Mouse (Mus musculus) liver, embryonic 15.5 days (tissue): ENCODE data around the gene Med9. TPM values are rescaled to one million over a fixed set of nuclear protein-coding genes. Genes with fewer than 3 reads are reported as not detected.
"Not testable (repeated sequence)": the region's sequence is repeated elsewhere in the genome, so short reads cannot be mapped to it uniquely, and the experiment has no call there.

Experiments used
- ATAC-seq: fragments of 200-750 bp; cut with Nextera tagmentation; 2 replicates; pipeline ENCODE4 v1.8.0; 2017; ENCODE audit warnings: moderate number of reproducible peaks, mild to moderate bottlenecking, moderate library complexity; ENCODE audit not compliant: insufficient read depth
- H3K27ac ChIP-seq: fragments of 300-500 bp; sonication (generic); replicated peaks from 2 replicates; pipeline ENCODE4 v1.5.1; 2015; ENCODE audit warnings: mild to moderate bottlenecking, inconsistent platforms
- H3K27me3 ChIP-seq: fragments of 300-500 bp; sonication (generic); 2 replicates; pipeline ENCODE4 v1.6.1; 2015; ENCODE audit warnings: mild to moderate bottlenecking, inconsistent platforms
- H3K36me3 ChIP-seq: fragments of 300-500 bp; sonication (generic); replicated peaks from 2 replicates; pipeline ENCODE4 v1.6.1; 2015; ENCODE audit warnings: moderate library complexity, mild to moderate bottlenecking, inconsistent platforms
- H3K4me1 ChIP-seq: fragments of 300-500 bp; sonication (generic); replicated peaks from 2 replicates; pipeline ENCODE4 v1.6.1; 2015; ENCODE audit warnings: inconsistent platforms
- H3K4me2 ChIP-seq: fragments of 300-500 bp; sonication (generic); 2 replicates; pipeline ENCODE4 v1.6.1; 2015; ENCODE audit warnings: moderate library complexity, mild to moderate bottlenecking, inconsistent platforms
- H3K4me3 ChIP-seq: fragments of 300-500 bp; sonication (generic); replicated peaks from 2 replicates; pipeline ENCODE4 v1.5.1; 2015; ENCODE audit warnings: mild to moderate bottlenecking, inconsistent platforms
- H3K9ac ChIP-seq: fragments of 300-500 bp; sonication (generic); 2 replicates; pipeline ENCODE4 v1.6.1; 2015; ENCODE audit warnings: moderate library complexity, mild to moderate bottlenecking, inconsistent platforms
- H3K9me3 ChIP-seq: fragments of 300-500 bp; sonication (generic); replicated peaks from 2 replicates; pipeline ENCODE4 v1.6.1; 2016; ENCODE audit warnings: inconsistent platforms
- WGBS: fragments of 180-500 bp; shearing (Covaris S2); methylation state at CpG from one replicate; pipeline ENCODE4 v1.1.7; 2015; ENCODE audit warnings: mixed read lengths; ENCODE audit not compliant: insufficient replicate concordance; 5-methylcytosine and 5-hydroxymethylcytosine counted together
- polyA plus RNA-seq: library from polyadenylated mRNA; unstranded; fragments of >200 nt; fragmentation: Nextera tagmentation; extraction: Ambion mirVana; gene quantifications from 2 replicates; pipeline ENCODE4 v1.2.1, GENCODE M21; 2015

Gene Med9
- polyA plus RNA-seq, 1 experiment from 2014 or later: 19.6 TPM

DNA sequence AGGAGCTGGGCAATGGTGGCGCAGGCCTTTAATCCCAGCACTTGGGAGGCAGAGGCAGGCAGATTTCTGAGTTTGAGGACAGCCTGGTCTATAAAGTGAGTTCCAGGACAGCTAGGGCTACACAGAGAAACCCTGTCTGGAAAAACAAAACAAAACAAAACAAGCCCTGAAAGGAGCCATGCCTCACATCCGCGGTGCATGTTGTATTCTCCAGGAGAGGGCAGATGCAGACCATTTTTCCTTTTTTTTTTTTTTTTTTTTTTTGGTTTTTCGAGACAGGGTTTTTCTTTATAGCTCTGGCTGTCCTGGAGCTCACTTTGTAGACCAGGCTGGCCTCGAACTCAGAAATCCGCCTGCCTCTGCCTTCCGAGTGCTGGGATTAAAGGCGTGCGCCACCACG is 3.2 kb upstream of the Med9 start:
- not testable (repeated sequence) for H3K36me3 ChIP-seq, ATAC-seq, H3K4me2 ChIP-seq, H3K9me3 ChIP-seq, H3K27ac ChIP-seq, H3K9ac ChIP-seq, H3K27me3 ChIP-seq, H3K4me3 ChIP-seq
- peaks cover 53% of the 10 kb centered on the region for H3K4me1 ChIP-seq
- WGBS: 80% methylated on average over 10 of the region's 10 CpGs

- H3K9me3 ChIP-seq: no peaks in the 10 kb centered on the region
- H3K36me3 ChIP-seq: 0 out of 2 replicates have a peak, but pooled peaks cover 6% of the 10 kb centered on the region
- 1% methylated on average over 16 of the region's 16 CpGs for WGBS
- peak overlapping the region; percentile 91 for H3K4me3 ChIP-seq
- H3K4me1 ChIP-seq: peaks cover 35% of the 10 kb centered on the region
- peak overlapping the region; percentile 74 for H3K27ac ChIP-seq
- H3K9ac ChIP-seq: peak overlapping the region; percentile 95
- H3K27me3 ChIP-seq: no peaks in the 10 kb centered on the region
- peak; percentile 70 for ATAC-seq
- peak overlapping the region; percentile 86 for H3K4me2 ChIP-seq
Measured at GRCm38 (mm10) chr11:59948401-59948767, 378 bp downstream of the Med9 start.

- Histone ChIP-seq H3K27ac (no peak overlapping the region), H3K27me3 (no peaks in the 10 kb centered on the region), H3K4me2 (no peak overlapping the region), H3K4me3 (no peak overlapping the region), H3K4me1 (peaks cover 23% of the 10 kb centered on the region), H3K36me3 (peaks cover 12% of the 10 kb centered on the region), H3K9ac (no peak overlapping the region), H3K9me3 (no peaks in the 10 kb centered on the region)
- no peak for ATAC-seq
- WGBS: 85% methylated on average over 14 of the region's 14 CpGs
Measured at GRCm38 (mm10) chr11:59952892-59953291, 4.9 kb downstream of the Med9 start.

- no peak overlapping the region for H3K27ac ChIP-seq
- H3K9me3 ChIP-seq: no peaks in the 10 kb centered on the region
- peaks cover 5% of the 10 kb centered on the region; the same call in 1 of the 2 replicates for H3K4me1 ChIP-seq
- WGBS: 80% methylated on average over 6 of the region's 6 CpGs
- peaks cover 21% of the 10 kb centered on the region for H3K36me3 ChIP-seq
- ATAC-seq: no peak
- H3K9ac ChIP-seq: no peak overlapping the region
- H3K4me2 ChIP-seq: no peak overlapping the region
- H3K4me3 ChIP-seq: no peak overlapping the region
- no peaks in the 10 kb centered on the region for H3K27me3 ChIP-seq
Measured at GRCm38 (mm10) chr11:59956749-59957148, 8.7 kb downstream of the Med9 start.

GRCm38 (mm10) chr11:59959453-59959852 is 11.4 kb downstream of the Med9 start:
- Histone ChIP-seq H3K36me3 (peaks cover 27% of the 10 kb centered on the region), H3K9me3 (no peaks in the 10 kb centered on the region), H3K4me3 (no peak overlapping the region), H3K27ac (no peak overlapping the region), H3K9ac (no peak overlapping the region), H3K4me1 (peaks cover 15% of the 10 kb centered on the region), H3K4me2 (no peak overlapping the region), H3K27me3 (peaks cover 23% of the 10 kb centered on the region)
- no peak for ATAC-seq
- WGBS: 65% methylated on average over 4 of the region's 4 CpGs

- no peaks in the 10 kb centered on the region for H3K9me3 ChIP-seq
- no peak overlapping the region for H3K27ac ChIP-seq
- no peak overlapping the region for H3K4me3 ChIP-seq
- peaks cover 25% of the 10 kb centered on the region for H3K36me3 ChIP-seq
- WGBS: 70% methylated on average over 20 of the region's 20 CpGs
- no peak overlapping the region for H3K4me2 ChIP-seq
- ATAC-seq: no peak
- H3K9ac ChIP-seq: no peak overlapping the region
- H3K4me1 ChIP-seq: peaks cover 27% of the 10 kb centered on the region
- H3K27me3 ChIP-seq: peaks cover 31% of the 10 kb centered on the region
Measured at GRCm38 (mm10) chr11:59960476-59961337, 12.7 kb downstream of the Med9 start.

- H3K36me3 ChIP-seq: peaks cover 21% of the 10 kb centered on the region
- H3K4me3 ChIP-seq: no peak overlapping the region
- peaks cover 30% of the 10 kb centered on the region for H3K4me1 ChIP-seq
- no peak overlapping the region for H3K27ac ChIP-seq
- WGBS: 69% methylated on average over 9 of the region's 9 CpGs
- no peak for ATAC-seq
- H3K4me2 ChIP-seq: no peak overlapping the region
- no peak overlapping the region for H3K9ac ChIP-seq
- H3K27me3 ChIP-seq: peaks cover 36% of the 10 kb centered on the region
- H3K9me3 ChIP-seq: no peaks in the 10 kb centered on the region
Measured at GRCm38 (mm10) chr11:59961338-59961875, 13.4 kb downstream of the Med9 start.

GRCm38 (mm10) chr11:59962590-59962989 is 14.6 kb downstream of the Med9 start:
- ATAC-seq: no peak
- WGBS: 72% methylated on average over 3 of the region's 3 CpGs

DNA sequence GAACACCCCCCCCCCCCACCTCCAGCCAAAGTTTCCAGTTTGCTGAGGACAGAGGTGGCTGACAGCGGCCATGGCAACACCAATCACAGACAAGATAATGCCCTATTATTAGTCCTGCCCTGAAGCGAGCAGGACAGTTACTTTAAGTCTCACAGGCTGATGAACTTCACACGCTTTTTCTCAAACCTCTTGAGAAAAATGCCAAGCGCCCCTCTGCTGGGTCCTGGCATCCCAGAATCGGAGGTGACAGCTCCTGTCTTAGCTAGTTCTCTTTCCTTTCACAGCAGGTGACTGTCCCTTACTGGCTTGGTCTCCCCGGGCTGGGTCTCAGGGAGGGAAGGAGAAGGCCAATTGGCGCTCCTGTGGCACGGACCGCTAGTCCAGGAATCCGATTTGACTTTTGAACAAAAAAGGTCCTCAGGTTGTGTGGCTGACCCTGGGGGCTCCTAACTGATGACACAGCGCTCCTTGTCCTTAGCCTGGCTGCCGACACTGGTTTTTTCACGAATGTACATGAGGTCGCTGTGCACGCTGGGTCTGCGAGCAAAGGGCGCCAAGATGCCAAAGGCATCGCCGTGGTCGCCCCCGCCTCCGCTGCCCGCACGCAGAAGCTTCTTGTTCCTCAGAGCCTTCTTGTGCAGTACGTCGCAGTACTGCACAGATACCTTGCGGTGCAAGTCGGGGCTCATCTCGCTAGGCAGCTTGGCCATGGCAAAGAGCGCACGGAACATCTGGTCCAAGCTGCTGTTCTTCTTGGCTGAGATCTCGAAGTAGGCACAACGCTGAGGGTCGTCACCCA is 15.6 kb downstream of the Med9 start:
- H3K9me3 ChIP-seq: no peaks in the 10 kb centered on the region
- ATAC-seq: no peak

More at GRCm38 (mm10) chr11:59962590-59962989, 14.6 kb downstream of the Med9 start:
- Histone ChIP-seq H3K4me2 (no peak overlapping the region), H3K27ac (no peak overlapping the region), H3K4me1 (peaks cover 30% of the 10 kb centered on the region), H3K27me3 (peaks cover 38% of the 10 kb centered on the region), H3K4me3 (no peak overlapping the region), H3K36me3 (peaks cover 21% of the 10 kb centered on the region), H3K9me3 (no peaks in the 10 kb centered on the region), H3K9ac (no peak overlapping the region)

GRCm38 (mm10) chr11:59964163-59964758 is 16.3 kb downstream of the Med9 start:
- peaks cover 38% of the 10 kb centered on the region for H3K27me3 ChIP-seq
- peak overlapping the region; percentile 54 for H3K4me3 ChIP-seq
- 2% methylated on average over 33 of the region's 33 CpGs for WGBS
- peak overlapping the region; percentile 23 for H3K9ac ChIP-seq
- peak; percentile 8; the same call in 1 of the 2 replicates for ATAC-seq
- peak overlapping the region; percentile 86 for H3K4me2 ChIP-seq
- H3K9me3 ChIP-seq: no peaks in the 10 kb centered on the region
- H3K36me3 ChIP-seq: peaks cover 21% of the 10 kb centered on the region
- H3K27ac ChIP-seq: no peak overlapping the region
- H3K4me1 ChIP-seq: peaks cover 30% of the 10 kb centered on the region

More for the DNA sequence above, 15.6 kb downstream of the Med9 start:
- WGBS: 12% methylated on average over 34 of the region's 34 CpGs
- Histone ChIP-seq H3K4me2 (peak overlapping the region; percentile 86), H3K9ac (no peak overlapping the region), H3K4me1 (peaks cover 30% of the 10 kb centered on the region), H3K4me3 (peak overlapping the region; percentile 54), H3K36me3 (peaks cover 21% of the 10 kb centered on the region), H3K27ac (no peak overlapping the region), H3K27me3 (peaks cover 38% of the 10 kb centered on the region)
